Mouse (Mus musculus) cerebellum, adult 11-12 months (tissue): ENCODE results near the gene Thsd7b.
"Not testable (repeated sequence)": the region's sequence is repeated elsewhere in the genome, so short reads cannot be mapped to it uniquely, and the experiment has no call there.

Experiments
- DNase-seq: peaks from one replicate; pipeline ENCODE4 v3.0.0; 2022

Thsd7b gene

DNA sequence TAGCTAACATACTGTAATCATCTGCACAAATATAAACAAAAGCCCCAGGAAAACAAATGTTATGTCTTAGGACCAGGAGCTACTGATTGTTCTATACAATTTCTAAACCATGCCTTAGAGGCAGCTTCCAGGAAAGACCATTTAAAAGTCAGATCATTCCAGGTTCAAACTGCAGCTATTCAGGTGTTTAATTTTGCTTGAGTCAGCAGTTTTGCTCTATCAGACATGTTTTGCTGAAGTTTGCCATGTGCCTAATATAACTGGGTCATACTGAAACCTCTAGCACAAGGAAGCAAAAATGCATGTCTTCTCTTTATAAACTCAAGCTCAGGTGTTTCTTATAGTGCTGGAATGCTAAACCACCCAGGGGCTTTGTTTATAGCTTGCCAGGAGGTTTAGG lies 893.1 kb downstream of the Thsd7b start:
- DNase-seq = no peak

DNA sequence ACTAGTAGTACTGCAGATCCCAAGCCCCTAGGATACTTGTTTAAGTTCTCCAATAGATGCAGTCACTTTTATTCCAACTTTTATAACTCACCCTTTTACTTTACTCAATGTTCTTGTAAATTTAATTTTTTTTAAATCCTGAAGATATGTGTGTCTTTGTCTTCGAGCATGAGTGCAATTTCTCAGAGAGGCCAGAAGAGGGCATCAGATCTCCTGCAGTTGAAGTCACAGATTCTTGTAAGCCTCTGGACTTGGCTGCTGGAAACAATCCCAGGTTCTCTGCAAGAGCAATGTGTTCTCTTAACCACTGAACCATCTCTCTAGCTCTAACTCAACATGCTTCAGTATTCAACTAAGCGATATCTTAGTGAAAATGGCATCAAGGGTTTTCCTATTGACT lies 894.2 kb downstream of the Thsd7b start:
- DNase-seq = no peak

GRCm38 (mm10) chr1:130169875-130170274 lies 896.8 kb downstream of the Thsd7b start:
- no peak for DNase-seq

DNA sequence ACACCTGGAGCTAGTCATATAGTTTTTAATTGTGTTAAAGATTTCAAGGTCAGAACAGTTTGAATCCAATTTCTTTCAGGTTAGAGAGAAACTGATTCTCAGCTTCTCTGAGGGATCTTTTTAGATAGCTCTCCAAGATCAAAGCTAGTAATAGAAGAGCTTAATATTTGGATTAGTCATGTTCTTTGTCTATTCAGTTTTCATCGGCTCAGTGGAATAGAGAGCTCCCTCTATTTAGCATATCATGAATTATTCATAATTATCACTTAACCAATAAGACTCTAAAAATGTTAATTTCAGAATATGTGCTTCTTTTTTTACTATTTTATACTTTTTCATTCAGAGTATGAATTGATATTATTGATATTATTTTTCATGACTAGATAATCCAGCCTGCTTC lies 897.2 kb downstream of the Thsd7b start:
- no peak for DNase-seq

DNA sequence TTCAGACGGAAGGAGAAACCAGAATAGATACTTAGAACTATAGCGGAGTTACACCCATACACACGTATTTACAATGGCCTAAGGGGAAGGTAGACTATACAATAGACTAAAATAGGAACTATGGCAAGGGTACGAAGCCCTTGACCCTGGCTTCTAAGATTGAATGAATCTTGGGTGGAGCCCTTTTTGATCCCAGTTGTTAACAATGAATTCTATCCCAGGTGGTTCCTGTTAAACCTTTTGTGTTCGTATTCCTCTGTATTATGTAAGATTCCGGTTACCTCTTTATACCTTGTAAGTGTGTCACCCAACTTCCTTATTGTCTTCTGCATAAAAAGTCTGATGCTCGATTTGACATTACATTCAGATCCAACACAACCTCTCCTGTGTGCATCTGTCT lies 913.7 kb downstream of the Thsd7b start:
- DNase-seq = not testable (repeated sequence)

DNA sequence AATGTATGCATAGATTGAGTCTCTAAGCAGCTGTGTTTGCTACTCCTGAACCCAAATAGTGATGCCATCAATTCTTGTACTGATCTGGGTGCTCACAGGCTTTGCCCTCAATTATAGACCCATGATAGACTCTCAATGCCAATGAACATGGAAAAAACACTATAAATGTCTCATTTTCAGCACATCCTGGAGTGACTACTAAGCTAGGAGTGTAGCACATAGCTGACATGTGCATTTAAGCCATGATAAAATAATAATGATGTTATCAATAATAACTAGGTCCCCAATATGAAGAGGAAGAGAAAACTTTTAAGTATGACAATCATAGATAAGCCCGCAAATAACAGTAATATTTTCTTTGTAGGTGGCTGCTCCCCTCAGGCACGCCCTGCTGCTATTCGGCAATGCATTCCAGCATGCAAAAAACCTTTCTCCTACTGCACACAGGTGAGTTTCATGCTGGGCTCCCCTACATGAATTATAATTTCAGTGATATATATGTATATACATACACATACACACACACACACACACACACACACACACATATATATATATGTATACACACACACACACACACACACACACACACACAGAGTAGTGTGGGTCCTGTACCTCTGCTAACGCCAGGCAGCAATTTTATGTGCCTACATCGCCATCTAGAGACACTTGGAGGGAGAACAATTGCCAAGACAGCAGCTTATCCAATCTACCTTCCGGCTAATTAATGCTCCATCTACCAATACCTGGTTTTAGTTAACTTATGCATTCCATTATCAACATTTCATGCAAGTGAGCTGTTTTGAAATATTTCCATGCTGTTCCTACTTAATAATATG lies 919.3 kb downstream of the Thsd7b start:
- DNase-seq = peak; percentile 2

DNA sequence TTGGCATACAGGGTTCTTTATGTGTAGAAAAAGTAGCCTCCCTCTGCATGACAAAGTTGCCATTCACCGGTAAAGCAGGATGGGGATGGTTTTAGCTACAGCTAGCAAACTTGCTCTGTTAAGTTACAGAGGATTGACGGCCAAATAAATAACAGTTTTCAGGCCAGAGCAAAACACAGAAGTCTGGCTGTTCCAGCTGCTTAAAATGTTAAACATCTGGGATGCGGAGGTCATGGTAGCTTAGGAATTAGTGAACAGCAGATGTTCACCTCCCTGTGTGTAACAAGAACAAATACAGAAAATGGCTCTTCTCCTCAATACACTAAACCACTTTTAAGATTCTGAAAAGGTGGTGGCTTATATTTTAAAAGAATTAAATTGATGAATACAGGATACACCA lies 944.3 kb downstream of the Thsd7b start:
- no peak for DNase-seq

DNA sequence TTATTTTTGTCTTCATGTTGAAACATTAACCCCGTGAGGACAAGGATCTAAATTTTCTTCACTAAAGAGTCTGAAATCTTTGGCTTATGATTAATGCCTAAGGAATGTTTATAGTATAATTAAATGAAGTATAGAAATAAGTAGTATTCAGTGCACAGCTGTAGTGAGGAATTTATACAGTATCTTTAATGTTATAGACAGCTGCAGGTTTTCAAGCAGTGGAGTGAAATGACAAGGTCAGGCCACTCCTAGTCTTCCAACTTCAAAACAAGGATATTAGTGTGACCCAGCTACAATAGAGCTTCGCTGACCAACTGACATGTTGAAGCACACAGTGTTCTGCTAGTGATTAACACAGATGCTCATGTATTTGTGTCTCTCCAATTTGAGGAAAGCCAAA lies 949.8 kb downstream of the Thsd7b start:
- no peak for DNase-seq

- DNase-seq = no peak
Measured at GRCm38 (mm10) chr1:130245563-130245962, 972.5 kb downstream of the Thsd7b start.

- DNase-seq = not testable (repeated sequence)
Measured at GRCm38 (mm10) chr1:130246264-130246663, 973.2 kb downstream of the Thsd7b start.

GRCm38 (mm10) chr1:130246930-130247329 lies 973.8 kb downstream of the Thsd7b start:
- not testable (repeated sequence) for DNase-seq

DNA sequence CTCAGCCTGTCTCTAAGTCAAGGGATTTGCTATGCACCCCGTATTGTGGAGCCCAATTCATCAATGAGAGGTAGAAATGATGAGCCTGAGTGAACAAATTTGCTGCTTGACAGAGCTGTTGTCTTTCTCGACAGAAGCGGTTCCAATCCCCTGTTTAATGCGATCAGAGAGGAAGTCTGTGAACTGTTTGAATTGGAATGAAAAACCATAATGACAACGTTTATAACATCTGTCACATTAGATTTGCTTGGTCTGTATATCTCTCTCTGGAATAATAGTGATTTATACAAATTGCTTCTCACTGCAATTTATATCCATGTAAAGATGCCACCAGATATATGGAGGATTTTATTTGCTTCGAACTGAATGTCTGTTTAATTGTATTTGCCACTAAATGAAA lies 988.9 kb downstream of the Thsd7b start:
- no peak for DNase-seq
